Mouse (Mus musculus): ENCODE results near the gene Cmip. TPM values are rescaled to one million over a fixed set of nuclear protein-coding genes. Genes with fewer than 3 reads are reported as not detected.
A peak's percentile ranks its signal among the peaks of the same experiment; 100 is the strongest.

Gene Cmip
- polyA plus RNA-seq, 1 experiment from 2014 or later = 28.5 TPM

- Histone ChIP-seq H3K4me3 (ENCODE audit: low read depth, low read length) (no peak overlapping the region), H3K27me3 (ENCODE audit: control insufficient read depth, insufficient read depth, low read length) (no peaks in the 10 kb centered on the region), H3K9ac (ENCODE audit: low read length) (no peak overlapping the region), H3K36me3 (ENCODE audit: control insufficient read depth, insufficient read depth, low read length) (peaks cover 3% of the 10 kb centered on the region), H3K4me2 (no peak overlapping the region), H3K27ac (ENCODE audit: low read depth, low read length) (no peak overlapping the region), H3K4me1 (ENCODE audit: control insufficient read depth, insufficient read depth, low read length) (peaks cover 31% of the 10 kb centered on the region), H3K9me3 (ENCODE audit: control insufficient read depth, low read length) (no peaks in the 10 kb centered on the region; the same call in 1 of the 2 replicates)
- ATAC-seq (ENCODE audit: low FRiP score) = no peak
- WGBS = 75% methylated on average over 17 of the region's 17 CpGs
- no peak for DNase-seq (ENCODE audit: low spot score, missing footprints)
Observed at GRCm38 (mm10) chr8:117282141-117282950, 25.5 kb downstream of the Cmip start.

GRCm38 (mm10) chr8:117284768-117285484 lies 28.1 kb downstream of the Cmip start:
- WGBS = 89% methylated on average over 9 of the region's 9 CpGs
- Histone ChIP-seq H3K4me1 (ENCODE audit: control insufficient read depth, insufficient read depth, low read length) (peaks cover 12% of the 10 kb centered on the region), H3K4me2 (no peak overlapping the region), H3K36me3 (ENCODE audit: control insufficient read depth, insufficient read depth, low read length) (peaks cover 3% of the 10 kb centered on the region), H3K27me3 (ENCODE audit: control insufficient read depth, insufficient read depth, low read length) (no peaks in the 10 kb centered on the region), H3K4me3 (ENCODE audit: low read depth, low read length) (no peak overlapping the region), H3K27ac (ENCODE audit: low read depth, low read length) (no peak overlapping the region), H3K9ac (ENCODE audit: low read length) (no peak overlapping the region), H3K9me3 (ENCODE audit: control insufficient read depth, low read length) (no peaks in the 10 kb centered on the region; the same call in 1 of the 2 replicates)
- DNase-seq (ENCODE audit: low spot score, missing footprints) (no peak), ATAC-seq (ENCODE audit: low FRiP score) (no peak)

- WGBS = 89% methylated on average over 8 of the region's 8 CpGs
- no peaks in the 10 kb centered on the region; the same call in 1 of the 2 replicates for H3K9me3 ChIP-seq (ENCODE audit: control insufficient read depth, low read length)
- H3K36me3 ChIP-seq (ENCODE audit: control insufficient read depth, insufficient read depth, low read length) = peaks cover 3% of the 10 kb centered on the region
- DNase-seq (ENCODE audit: low spot score, missing footprints) = no peak
- no peak overlapping the region for H3K9ac ChIP-seq (ENCODE audit: low read length)
- no peak for ATAC-seq (ENCODE audit: low FRiP score)
- no peaks in the 10 kb centered on the region for H3K27me3 ChIP-seq (ENCODE audit: control insufficient read depth, insufficient read depth, low read length)
- H3K27ac ChIP-seq (ENCODE audit: low read depth, low read length) = no peak overlapping the region
- no peak overlapping the region for H3K4me2 ChIP-seq
- H3K4me3 ChIP-seq (ENCODE audit: low read depth, low read length) = no peak overlapping the region
- H3K4me1 ChIP-seq (ENCODE audit: control insufficient read depth, insufficient read depth, low read length) = peaks cover 28% of the 10 kb centered on the region
Observed at GRCm38 (mm10) chr8:117287966-117288365, 31.1 kb downstream of the Cmip start.

- Histone ChIP-seq H3K4me2 (no peak overlapping the region), H3K4me1 (ENCODE audit: control insufficient read depth, insufficient read depth, low read length) (peaks cover 31% of the 10 kb centered on the region), H3K9ac (ENCODE audit: low read length) (no peak overlapping the region), H3K27me3 (ENCODE audit: control insufficient read depth, insufficient read depth, low read length) (no peaks in the 10 kb centered on the region), H3K4me3 (ENCODE audit: low read depth, low read length) (no peak overlapping the region), H3K36me3 (ENCODE audit: control insufficient read depth, insufficient read depth, low read length) (peaks cover 3% of the 10 kb centered on the region), H3K27ac (ENCODE audit: low read depth, low read length) (no peak overlapping the region), H3K9me3 (ENCODE audit: control insufficient read depth, low read length) (no peaks in the 10 kb centered on the region; the same call in 1 of the 2 replicates)
- no peak for ATAC-seq (ENCODE audit: low FRiP score)
- WGBS = 72% methylated on average over 9 of the region's 9 CpGs
- DNase-seq (ENCODE audit: low spot score, missing footprints) = no peak
Observed at GRCm38 (mm10) chr8:117289016-117289415, 32.2 kb downstream of the Cmip start.

GRCm38 (mm10) chr8:117290506-117290905 lies 33.6 kb downstream of the Cmip start:
- peaks cover 38% of the 10 kb centered on the region for H3K4me1 ChIP-seq (ENCODE audit: control insufficient read depth, insufficient read depth, low read length)
- no peak for DNase-seq (ENCODE audit: low spot score, missing footprints)

GRCm38 (mm10) chr8:117292262-117292661 lies 35.4 kb downstream of the Cmip start:
- Histone ChIP-seq H3K4me1 (ENCODE audit: control insufficient read depth, insufficient read depth, low read length) (peaks cover 38% of the 10 kb centered on the region), H3K4me3 (ENCODE audit: low read depth, low read length) (no peak overlapping the region), H3K36me3 (ENCODE audit: control insufficient read depth, insufficient read depth, low read length) (no peaks in the 10 kb centered on the region), H3K4me2 (no peak overlapping the region), H3K27me3 (ENCODE audit: control insufficient read depth, insufficient read depth, low read length) (no peaks in the 10 kb centered on the region), H3K27ac (ENCODE audit: low read depth, low read length) (no peak overlapping the region), H3K9ac (ENCODE audit: low read length) (no peak overlapping the region), H3K9me3 (ENCODE audit: control insufficient read depth, low read length) (no peaks in the 10 kb centered on the region)
- DNase-seq (ENCODE audit: low spot score, missing footprints) (peak; percentile 91), ATAC-seq (ENCODE audit: low FRiP score) (peak; percentile 79)
- WGBS = 28% methylated on average over 8 of the region's 8 CpGs

More at GRCm38 (mm10) chr8:117290506-117290905, 33.6 kb downstream of the Cmip start:
- Histone ChIP-seq H3K4me3 (ENCODE audit: low read depth, low read length) (no peak overlapping the region), H3K36me3 (ENCODE audit: control insufficient read depth, insufficient read depth, low read length) (peaks cover 1% of the 10 kb centered on the region), H3K4me2 (no peak overlapping the region), H3K9me3 (ENCODE audit: control insufficient read depth, low read length) (no peaks in the 10 kb centered on the region; the same call in 1 of the 2 replicates), H3K27ac (ENCODE audit: low read depth, low read length) (no peak overlapping the region), H3K9ac (ENCODE audit: low read length) (no peak overlapping the region), H3K27me3 (ENCODE audit: control insufficient read depth, insufficient read depth, low read length) (no peaks in the 10 kb centered on the region)
- WGBS = 67% methylated on average over 7 of the region's 7 CpGs
- ATAC-seq (ENCODE audit: low FRiP score) = no peak

GRCm38 (mm10) chr8:117294812-117295211 lies 37.9 kb downstream of the Cmip start:
- peaks cover 38% of the 10 kb centered on the region for H3K4me1 ChIP-seq (ENCODE audit: control insufficient read depth, insufficient read depth, low read length)
- no peak overlapping the region for H3K4me3 ChIP-seq (ENCODE audit: low read depth, low read length)
- no peaks in the 10 kb centered on the region for H3K36me3 ChIP-seq (ENCODE audit: control insufficient read depth, insufficient read depth, low read length)
- WGBS = 81% methylated on average over 10 of the region's 10 CpGs
- H3K9ac ChIP-seq (ENCODE audit: low read length) = no peak overlapping the region
- no peak overlapping the region for H3K27ac ChIP-seq (ENCODE audit: low read depth, low read length)
- DNase-seq (ENCODE audit: low spot score, missing footprints) (no peak), ATAC-seq (ENCODE audit: low FRiP score) (no peak)
- no peak overlapping the region for H3K4me2 ChIP-seq
- no peaks in the 10 kb centered on the region for H3K27me3 ChIP-seq (ENCODE audit: control insufficient read depth, insufficient read depth, low read length)
- no peaks in the 10 kb centered on the region for H3K9me3 ChIP-seq (ENCODE audit: control insufficient read depth, low read length)

GRCm38 (mm10) chr8:117297913-117298518 lies 41.2 kb downstream of the Cmip start:
- Histone ChIP-seq H3K4me2 (no peak overlapping the region), H3K4me3 (ENCODE audit: low read depth, low read length) (no peak overlapping the region), H3K4me1 (ENCODE audit: control insufficient read depth, insufficient read depth, low read length) (peaks cover 25% of the 10 kb centered on the region), H3K27ac (ENCODE audit: low read depth, low read length) (no peak overlapping the region), H3K27me3 (ENCODE audit: control insufficient read depth, insufficient read depth, low read length) (no peaks in the 10 kb centered on the region), H3K9me3 (ENCODE audit: control insufficient read depth, low read length) (no peaks in the 10 kb centered on the region), H3K9ac (ENCODE audit: low read length) (no peak overlapping the region), H3K36me3 (ENCODE audit: control insufficient read depth, insufficient read depth, low read length) (no peaks in the 10 kb centered on the region)
- ATAC-seq (ENCODE audit: low FRiP score) (no peak), DNase-seq (ENCODE audit: low spot score, missing footprints) (no peak)
- 77% methylated on average over 12 of the region's 12 CpGs for WGBS

GRCm38 (mm10) chr8:117299204-117299603 lies 42.3 kb downstream of the Cmip start:
- ATAC-seq (ENCODE audit: low FRiP score) = no peak
- H3K36me3 ChIP-seq (ENCODE audit: control insufficient read depth, insufficient read depth, low read length) = no peaks in the 10 kb centered on the region
- peaks cover 19% of the 10 kb centered on the region for H3K4me1 ChIP-seq (ENCODE audit: control insufficient read depth, insufficient read depth, low read length)
- no peak overlapping the region for H3K4me3 ChIP-seq (ENCODE audit: low read depth, low read length)
- 87% methylated on average over 10 of the region's 10 CpGs for WGBS
- H3K9ac ChIP-seq (ENCODE audit: low read length) = no peak overlapping the region
- no peak for DNase-seq (ENCODE audit: low spot score, missing footprints)
- no peak overlapping the region for H3K27ac ChIP-seq (ENCODE audit: low read depth, low read length)
- H3K27me3 ChIP-seq (ENCODE audit: control insufficient read depth, insufficient read depth, low read length) = no peaks in the 10 kb centered on the region
- H3K4me2 ChIP-seq = no peak overlapping the region
- H3K9me3 ChIP-seq (ENCODE audit: control insufficient read depth, low read length) = no peaks in the 10 kb centered on the region
